Mouse (Mus musculus): ENCODE results near the gene Nkg7. TPM values are rescaled to one million over a fixed set of nuclear protein-coding genes. Genes with fewer than 3 reads are reported as not detected.

Gene Nkg7
- polyA plus RNA-seq, 1 experiment, result 0.25 TPM

DNA sequence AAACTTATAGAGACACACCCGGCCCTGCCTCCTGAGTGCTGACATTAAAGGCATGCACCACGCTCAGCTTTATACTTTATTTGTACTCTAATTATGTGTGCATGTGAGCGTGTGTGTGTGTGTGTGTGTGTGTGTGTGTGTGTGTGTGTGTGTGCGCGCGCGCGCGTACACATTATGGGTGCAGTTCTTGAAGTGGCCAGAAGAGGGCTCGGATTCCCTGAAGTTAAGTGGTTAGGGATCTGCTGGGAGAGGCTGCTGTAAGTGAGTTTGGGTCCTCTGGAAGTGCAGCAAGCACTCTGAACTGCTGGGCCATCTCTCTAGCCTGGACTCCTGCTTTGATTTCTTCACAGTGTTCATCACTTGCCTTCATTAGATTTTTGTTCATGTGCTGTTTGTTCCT, 19.6 kb upstream of the Nkg7 start:
- Histone ChIP-seq H3K4me1 (ENCODE audit: control insufficient read depth, insufficient read depth, low read length) (no peaks in the 10 kb centered on the region), H3K27me3 (ENCODE audit: control insufficient read depth, insufficient read depth, low read length) (no peaks in the 10 kb centered on the region), H3K27ac (ENCODE audit: insufficient read depth, low read length) (no peak overlapping the region), H3K4me3 (replicated peaks; ENCODE audit: insufficient read depth, low read depth, low read length) (no peak overlapping the region)
- 87% methylated on average over 10 of the region's 10 CpGs for WGBS
- no peak for DNase-seq
- TF ChIP-seq POLR2A (IDR thresholded peaks at IDR 0.05; ENCODE audit: borderline replicate concordance, insufficient read depth, low read length) (no peak), CTCF (IDR thresholded peaks at IDR 0.05; ENCODE audit: borderline replicate concordance, insufficient read depth, low read depth, low read length) (no peak)

DNA sequence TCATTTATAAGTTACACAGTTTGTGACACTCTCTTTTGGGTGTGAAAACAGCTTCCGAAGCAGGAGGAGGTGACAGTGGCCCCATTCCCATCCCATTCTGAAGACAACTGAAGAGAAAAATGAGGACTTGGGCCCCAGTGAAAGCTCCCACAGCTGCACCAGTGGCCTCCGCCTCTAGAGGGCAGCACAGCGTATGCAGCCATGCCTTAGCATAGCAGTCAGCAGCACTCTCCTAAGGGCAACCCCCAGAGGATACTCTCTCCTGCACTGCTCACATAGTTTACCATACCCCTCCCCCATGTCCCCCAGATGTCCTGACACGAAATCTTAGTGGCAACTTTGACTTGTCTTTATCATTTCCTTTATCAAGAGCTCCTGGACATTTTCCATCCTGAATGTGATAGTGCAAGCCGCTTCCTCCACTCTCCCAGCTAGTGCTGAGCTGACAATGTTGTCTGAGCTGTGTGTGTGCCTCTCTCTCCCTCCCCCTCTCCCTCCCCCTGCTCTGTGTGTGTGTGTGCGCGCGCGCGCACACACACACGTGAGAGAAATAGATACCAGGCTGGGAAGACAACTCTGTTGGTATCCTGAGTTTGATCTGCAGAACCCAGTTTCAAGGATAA, 13.8 kb upstream of the Nkg7 start:
- peak; percentile 95 for TF ChIP-seq CTCF (IDR thresholded peaks at IDR 0.05; ENCODE audit: borderline replicate concordance, insufficient read depth, low read depth, low read length)
- no peak for TF ChIP-seq POLR2A (IDR thresholded peaks at IDR 0.05; ENCODE audit: borderline replicate concordance, insufficient read depth, low read length)
- DNase-seq, result peak; percentile 70 to 81
- H3K4me1 ChIP-seq (ENCODE audit: control insufficient read depth, insufficient read depth, low read length), result no peaks in the 10 kb centered on the region
- H3K4me3 ChIP-seq (replicated peaks; ENCODE audit: insufficient read depth, low read depth, low read length), result no peak overlapping the region
- 13% methylated on average over 11 of the region's 11 CpGs for WGBS
- no peaks in the 10 kb centered on the region for H3K27me3 ChIP-seq (ENCODE audit: control insufficient read depth, insufficient read depth, low read length)
- no peak overlapping the region for H3K27ac ChIP-seq (ENCODE audit: insufficient read depth, low read length)

GRCm38 (mm10) chr7:43423991-43424625, 12.8 kb upstream of the Nkg7 start:
- DNase-seq, result no peak
- TF ChIP-seq CTCF (IDR thresholded peaks at IDR 0.05; ENCODE audit: borderline replicate concordance, insufficient read depth, low read depth, low read length) (no peak), POLR2A (IDR thresholded peaks at IDR 0.05; ENCODE audit: borderline replicate concordance, insufficient read depth, low read length) (no peak)
- H3K4me3 ChIP-seq (replicated peaks; ENCODE audit: insufficient read depth, low read depth, low read length), result no peak overlapping the region
- no peak overlapping the region for H3K27ac ChIP-seq (ENCODE audit: insufficient read depth, low read length)
- no peaks in the 10 kb centered on the region for H3K4me1 ChIP-seq (ENCODE audit: control insufficient read depth, insufficient read depth, low read length)
- WGBS, result 66% methylated on average over 3 of the region's 3 CpGs
- H3K27me3 ChIP-seq (ENCODE audit: control insufficient read depth, insufficient read depth, low read length), result no peaks in the 10 kb centered on the region

DNA sequence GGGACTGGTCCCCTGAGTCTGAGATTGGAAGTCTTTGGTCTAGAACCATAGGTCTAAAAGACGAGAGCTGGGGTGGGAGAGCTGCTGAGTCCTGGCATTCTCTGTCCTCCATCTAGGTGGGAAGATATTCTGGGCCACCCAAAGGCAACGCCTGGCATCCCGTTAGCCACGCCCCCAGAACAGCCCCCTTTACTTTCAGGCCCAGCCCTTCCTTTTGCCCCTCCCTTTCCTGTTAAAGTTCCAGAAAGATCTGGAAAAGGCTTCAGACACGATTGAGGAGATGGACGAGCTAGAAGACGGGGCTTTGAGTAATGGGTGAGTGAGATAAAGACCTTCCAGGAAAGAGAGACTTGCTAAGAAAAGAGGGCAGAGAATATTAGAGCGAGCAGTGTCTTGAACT, 9.5 kb upstream of the Nkg7 start, which contains the start of gene Lim2:
Gene Lim2 (plus strand): TSS at position 265 of the 400 bp plus-strand sequence.
- 75% methylated on average over 8 of the region's 8 CpGs for WGBS

GRCm38 (mm10) chr7:43429500-43429899, 7.4 kb upstream of the Nkg7 start:
- DNase-seq, result no peak
- TF ChIP-seq POLR2A (IDR thresholded peaks at IDR 0.05; ENCODE audit: borderline replicate concordance, insufficient read depth, low read length) (no peak), CTCF (IDR thresholded peaks at IDR 0.05; ENCODE audit: borderline replicate concordance, insufficient read depth, low read depth, low read length) (no peak)
- WGBS, result 64% methylated on average over 4 of the region's 4 CpGs

More for the DNA sequence above, 9.5 kb upstream of the Nkg7 start, which contains the start of gene Lim2:
- Histone ChIP-seq H3K27me3 (ENCODE audit: control insufficient read depth, insufficient read depth, low read length) (no peaks in the 10 kb centered on the region), H3K4me1 (ENCODE audit: control insufficient read depth, insufficient read depth, low read length) (no peaks in the 10 kb centered on the region), H3K27ac (ENCODE audit: insufficient read depth, low read length) (no peak within 1 kb of the TSS), H3K4me3 (replicated peaks; ENCODE audit: insufficient read depth, low read depth, low read length) (no peak within 1 kb of the TSS)
- TF ChIP-seq POLR2A (IDR thresholded peaks at IDR 0.05; ENCODE audit: borderline replicate concordance, insufficient read depth, low read length) (no peak), CTCF (IDR thresholded peaks at IDR 0.05; ENCODE audit: borderline replicate concordance, insufficient read depth, low read depth, low read length) (no peak)
- DNase-seq, result no peak

DNA sequence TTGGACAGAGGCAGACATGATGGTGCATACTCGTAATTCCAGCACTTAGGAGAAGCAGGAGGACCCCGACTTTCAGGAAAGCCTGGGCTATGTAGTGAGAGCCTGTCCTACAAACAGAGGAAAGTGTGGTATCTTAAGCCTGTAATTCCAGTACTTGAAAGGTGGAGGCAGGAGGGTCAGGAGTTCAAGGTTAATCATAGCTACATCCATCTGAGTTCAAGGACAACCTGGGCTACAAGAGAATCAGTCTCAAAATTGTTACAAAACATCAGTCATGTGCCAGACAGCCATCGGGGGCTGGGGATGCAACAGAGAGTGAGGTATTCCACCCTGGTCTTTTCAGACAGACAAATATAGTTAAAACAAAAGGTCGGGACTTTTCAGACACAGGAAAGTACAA, 4.0 kb upstream of the Nkg7 start:
- Histone ChIP-seq H3K4me3 (replicated peaks; ENCODE audit: insufficient read depth, low read depth, low read length) (no peak overlapping the region), H3K4me1 (ENCODE audit: control insufficient read depth, insufficient read depth, low read length) (no peaks in the 10 kb centered on the region), H3K27me3 (ENCODE audit: control insufficient read depth, insufficient read depth, low read length) (no peaks in the 10 kb centered on the region), H3K27ac (ENCODE audit: insufficient read depth, low read length) (no peak overlapping the region)
- WGBS, result 65% methylated on average over 4 of the region's 4 CpGs
- DNase-seq, result no peak
- TF ChIP-seq CTCF (IDR thresholded peaks at IDR 0.05; ENCODE audit: borderline replicate concordance, insufficient read depth, low read depth, low read length) (no peak), POLR2A (IDR thresholded peaks at IDR 0.05; ENCODE audit: borderline replicate concordance, insufficient read depth, low read length) (no peak)

More at GRCm38 (mm10) chr7:43429500-43429899, 7.4 kb upstream of the Nkg7 start:
- H3K27me3 ChIP-seq (ENCODE audit: control insufficient read depth, insufficient read depth, low read length), result no peaks in the 10 kb centered on the region
- H3K4me3 ChIP-seq (replicated peaks; ENCODE audit: insufficient read depth, low read depth, low read length), result no peak overlapping the region
- H3K4me1 ChIP-seq (ENCODE audit: control insufficient read depth, insufficient read depth, low read length), result no peaks in the 10 kb centered on the region
- H3K27ac ChIP-seq (ENCODE audit: insufficient read depth, low read length), result no peak overlapping the region

- Histone ChIP-seq H3K27ac (ENCODE audit: insufficient read depth, low read length) (no peak overlapping the region), H3K27me3 (ENCODE audit: control insufficient read depth, insufficient read depth, low read length) (no peaks in the 10 kb centered on the region), H3K4me3 (replicated peaks; ENCODE audit: insufficient read depth, low read depth, low read length) (no peak overlapping the region), H3K4me1 (ENCODE audit: control insufficient read depth, insufficient read depth, low read length) (no peaks in the 10 kb centered on the region)
- no peak for TF ChIP-seq POLR2A (IDR thresholded peaks at IDR 0.05; ENCODE audit: borderline replicate concordance, insufficient read depth, low read length)
- no peak for TF ChIP-seq CTCF (IDR thresholded peaks at IDR 0.05; ENCODE audit: borderline replicate concordance, insufficient read depth, low read depth, low read length)
- no peak for DNase-seq
- WGBS, result 75% methylated on average over 5 of the region's 5 CpGs
These were observed 2.2 kb upstream of the Nkg7 start for GRCm38 (mm10) chr7:43434676-43435075.

DNA sequence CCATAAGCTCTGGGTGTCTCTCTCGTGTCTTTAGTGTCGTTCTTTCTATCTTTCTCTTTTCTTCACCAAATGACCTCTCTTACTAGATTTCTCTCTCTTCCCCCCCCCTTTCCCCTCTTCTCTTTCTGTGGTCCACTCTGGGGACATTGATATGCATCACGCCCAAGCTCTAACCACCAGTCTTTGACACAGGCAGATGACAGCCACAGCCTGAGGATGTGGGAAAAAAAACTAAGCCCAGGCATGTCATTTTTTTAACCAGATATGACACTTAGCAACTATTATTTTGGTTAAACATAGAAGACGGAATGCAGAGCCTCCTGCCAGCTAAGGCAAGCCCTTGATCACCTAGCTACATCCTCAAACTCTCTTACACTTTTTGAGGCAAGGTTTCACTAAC, 1.7 kb downstream of the Nkg7 start:
- no peaks in the 10 kb centered on the region for H3K4me1 ChIP-seq (ENCODE audit: control insufficient read depth, insufficient read depth, low read length)
- no peak overlapping the region for H3K27ac ChIP-seq (ENCODE audit: insufficient read depth, low read length)
- DNase-seq, result no peak
- H3K27me3 ChIP-seq (ENCODE audit: control insufficient read depth, insufficient read depth, low read length), result no peaks in the 10 kb centered on the region
- 83% methylated on average over 4 of the region's 4 CpGs for WGBS
- no peak overlapping the region for H3K4me3 ChIP-seq (replicated peaks; ENCODE audit: insufficient read depth, low read depth, low read length)
- TF ChIP-seq CTCF (IDR thresholded peaks at IDR 0.05; ENCODE audit: borderline replicate concordance, insufficient read depth, low read depth, low read length) (no peak), POLR2A (IDR thresholded peaks at IDR 0.05; ENCODE audit: borderline replicate concordance, insufficient read depth, low read length) (no peak)

Measured in cerebellum, adult 2 months (tissue).